8 mouse cellular contexts compared by ENCODE assay signal in the genomic region with DNA sequence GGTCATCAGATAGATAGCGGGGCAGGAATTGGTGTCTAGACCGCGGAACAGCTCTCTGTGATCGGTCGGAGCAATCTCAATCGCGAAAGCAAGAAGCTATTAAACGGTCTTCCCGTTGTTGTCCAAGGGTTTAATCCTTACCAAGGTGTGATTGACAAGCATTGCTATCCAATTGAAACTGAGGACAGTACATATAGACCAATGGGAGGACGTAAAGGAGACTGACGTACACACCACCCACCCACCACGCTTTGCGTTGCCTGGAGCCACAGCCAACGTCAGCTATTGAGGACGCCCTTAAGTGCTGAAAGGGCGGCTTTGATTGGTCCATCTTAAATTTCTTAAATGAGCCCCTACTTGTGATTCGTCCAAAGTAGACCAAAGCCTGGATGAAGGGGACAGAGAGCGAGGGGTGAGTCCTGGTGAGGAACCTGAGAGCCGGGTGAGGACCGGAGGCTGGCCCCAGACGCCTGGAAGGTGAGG. TPM values are rescaled to one million over a fixed set of nuclear protein-coding genes. Genes with fewer than 3 reads are reported as not detected.
DNase-seq lines count a peak whose midpoint lies in the region; ATAC-seq lines count a peak whose summit lies in the region.

A gene (plus strand): TSS at position 295 of the 483 bp plus-strand sequence.

- H3K27me3 ChIP-seq in heart, embryonic 13.5 days (replicated peaks), result no peaks in the 10 kb centered on the region
- H3K27me3 ChIP-seq in liver, embryonic 12.5 days (replicated peaks), result no peaks in the 10 kb centered on the region
- no peaks in the 10 kb centered on the region for H3K27me3 ChIP-seq in stomach, embryonic 15.5 days (replicated peaks)

- peak within 1 kb of the TSS; percentile 75 for H3K4me3 ChIP-seq in brown adipose tissue, adult 24 weeks (ENCODE audit: insufficient read depth, low read depth, low read length)
- peak within 1 kb of the TSS; percentile 77 for H3K4me3 ChIP-seq in heart, embryonic 13.5 days
- H3K4me3 ChIP-seq in liver, embryonic 12.5 days, result peak within 1 kb of the TSS; percentile 66
- H3K4me3 ChIP-seq in stomach, embryonic 15.5 days (replicated peaks), result peak within 1 kb of the TSS; percentile 80

- no peaks in the 10 kb centered on the region for H3K36me3 ChIP-seq in heart, embryonic 13.5 days
- no peaks in the 10 kb centered on the region for H3K36me3 ChIP-seq in liver, embryonic 12.5 days
- no peaks in the 10 kb centered on the region for H3K36me3 ChIP-seq in stomach, embryonic 15.5 days

- no peaks in the 10 kb centered on the region for H3K9me3 ChIP-seq in heart, embryonic 13.5 days
- no peaks in the 10 kb centered on the region for H3K9me3 ChIP-seq in liver, embryonic 12.5 days (replicated peaks)
- H3K9me3 ChIP-seq in stomach, embryonic 15.5 days, result no peaks in the 10 kb centered on the region

- peak within 1 kb of the TSS; percentile 77 for H3K4me2 ChIP-seq in heart, embryonic 13.5 days
- H3K4me2 ChIP-seq in liver, embryonic 12.5 days, result peak within 1 kb of the TSS; percentile 82
- peak within 1 kb of the TSS; percentile 88 for H3K4me2 ChIP-seq in stomach, embryonic 15.5 days

- DNase-seq in CD4-positive, CD25-positive, alpha-beta regulatory T cell, adult 2 months (ENCODE audit: low read depth, low spot score), result peak; percentile 98
- DNase-seq in fat pad, adult 2 months (ENCODE audit: extremely low read depth, low read depth, low spot score), result peak; percentile 99
- peak; percentile 93 for DNase-seq in kidney, postnatal 10 days
- peak; percentile 92 to 93 for DNase-seq in natural killer cell, adult 2 months (ENCODE audit: low spot score in 2 of 2)

- peak; percentile 100 for ATAC-seq in heart, embryonic 13.5 days (ENCODE audit: extremely low read depth, insufficient number of reproducible peaks, low FRiP score, low TSS enrichment)
- ATAC-seq in liver, embryonic 12.5 days, result peak; percentile 100
- peak; percentile 100 for ATAC-seq in stomach, embryonic 15.5 days (ENCODE audit: insufficient read depth, low FRiP score, low read depth)

- WGBS in heart, embryonic 13.5 days, result under 1% methylated on average over 21 of the region's 21 CpGs
- WGBS in liver, embryonic 12.5 days (ENCODE audit: insufficient replicate concordance), result under 1% methylated on average over 21 of the region's 21 CpGs
- WGBS in stomach, embryonic 15.5 days, result under 1% methylated on average over 21 of the region's 21 CpGs

- H3K9ac ChIP-seq in heart, embryonic 13.5 days, result peak within 1 kb of the TSS; percentile 86
- H3K9ac ChIP-seq in liver, embryonic 12.5 days, result peak within 1 kb of the TSS; percentile 73
- peak within 1 kb of the TSS; percentile 65 for H3K9ac ChIP-seq in stomach, embryonic 15.5 days

- no peaks in the 10 kb centered on the region for H3K4me1 ChIP-seq in brown adipose tissue, adult 24 weeks (ENCODE audit: control insufficient read depth, insufficient read depth, insufficient read length, low read length)
- H3K4me1 ChIP-seq in heart, embryonic 13.5 days, result peaks cover 14% of the 10 kb centered on the region
- H3K4me1 ChIP-seq in liver, embryonic 12.5 days, result peaks cover 18% of the 10 kb centered on the region
- H3K4me1 ChIP-seq in stomach, embryonic 15.5 days, result peaks cover 10% of the 10 kb centered on the region; the same call in 1 of the 2 replicates

- H3K27ac ChIP-seq in brown adipose tissue, adult 24 weeks (replicated peaks; ENCODE audit: low read depth, low read length), result peak within 1 kb of the TSS; percentile 57
- peak within 1 kb of the TSS; percentile 76 for H3K27ac ChIP-seq in heart, embryonic 13.5 days (replicated peaks)
- H3K27ac ChIP-seq in liver, embryonic 12.5 days, result peak within 1 kb of the TSS; percentile 72
- H3K27ac ChIP-seq in stomach, embryonic 15.5 days, result peak within 1 kb of the TSS; percentile 78

RNA-seq across cellular contexts. Expression of the gene that starts here (rescaled TPM):
- polyA plus RNA-seq in brown adipose tissue, adult 24 weeks (2012; ENCODE audit: insufficient read depth, insufficient read length, missing spikeins), result 7.1 and 7.5 TPM in 2 replicates
- 7.5 and 8.7 TPM in 2 replicates for polyA plus RNA-seq in heart, embryonic 13.5 days (2015; fragmentation: Nextera tagmentation; extraction: Ambion mirVana)
- 3.9 TPM in 2 replicates for polyA plus RNA-seq in liver, embryonic 12.5 days (2016; fragmentation: Nextera tagmentation; extraction: Ambion mirVana)
- polyA plus RNA-seq in stomach, embryonic 15.5 days (2015; fragmentation: Nextera tagmentation; extraction: Ambion mirVana), result 9.8 TPM in 2 replicates

Comparison
In these comparisons a context has a peak if more than half of its experiments do, and no peak if none do; other contexts are left out.
1. Peak in every context shown above with its lines: DNase-seq, ATAC-seq, H3K4me3 ChIP-seq and H3K27ac ChIP-seq.